Mouse (Mus musculus) limb, embryonic 12.5 days (tissue): ENCODE results near the gene Pank2. TPM values are rescaled to one million over a fixed set of nuclear protein-coding genes. Genes with fewer than 3 reads are reported as not detected.

Source experiments
- ATAC-seq: fragments of 200-750 bp; cut with Nextera tagmentation; 2 replicates; pipeline ENCODE4 v1.8.0; 2017; ENCODE audit warnings: low read depth, moderate TSS enrichment; ENCODE audit not compliant: insufficient number of reproducible peaks, insufficient read depth, low FRiP score, low TSS enrichment
- H3K27ac ChIP-seq: fragments of 300-500 bp; sonication (generic); 2 replicates; pipeline ENCODE4 v1.5.1; 2016; ENCODE audit warnings: mild to moderate bottlenecking, moderate library complexity
- H3K27me3 ChIP-seq: fragments of 300-500 bp; sonication (generic); 2 replicates; pipeline ENCODE4 v1.6.1; 2016; ENCODE audit warnings: mild to moderate bottlenecking, moderate library complexity
- H3K36me3 ChIP-seq: fragments of 300-500 bp; sonication (generic); 2 replicates; pipeline ENCODE4 v1.6.1; 2016; ENCODE audit warnings: mild to moderate bottlenecking, moderate library complexity
- H3K4me1 ChIP-seq: fragments of 300-500 bp; sonication (generic); replicated peaks from 2 replicates; pipeline ENCODE4 v1.6.1; 2016
- H3K4me2 ChIP-seq: fragments of 300-500 bp; sonication (generic); 2 replicates; pipeline ENCODE4 v1.6.1; 2016; ENCODE audit warnings: mild to moderate bottlenecking, moderate library complexity
- H3K4me3 ChIP-seq: fragments of 300-500 bp; sonication (generic); replicated peaks from 2 replicates; pipeline ENCODE4 v1.5.1; 2016; ENCODE audit warnings: mild to moderate bottlenecking
- H3K9ac ChIP-seq: fragments of 300-500 bp; sonication (generic); replicated peaks from 2 replicates; pipeline ENCODE4 v1.6.1; 2016; ENCODE audit warnings: mild to moderate bottlenecking, moderate library complexity
- H3K9me3 ChIP-seq: fragments of 300-500 bp; sonication (generic); 2 replicates; pipeline ENCODE4 v1.6.1; 2016; ENCODE audit warnings: mild to moderate bottlenecking, moderate library complexity
- WGBS: fragments of 180-500 bp; shearing (Covaris S2); methylation state at CpG from one replicate; pipeline ENCODE4 v1.1.7; 2016; 5-methylcytosine and 5-hydroxymethylcytosine counted together
- microRNA-seq: library from miRNA; unstranded; fragments of <30 nt; microRNA quantifications from one replicate; pipeline ENCODE4, GENCODE M21; 2017
- polyA plus RNA-seq: library from polyadenylated mRNA; unstranded; fragments of >200 nt; fragmentation: Nextera tagmentation; extraction: Ambion mirVana; gene quantifications from 2 replicates; pipeline ENCODE4 v1.2.1, GENCODE M21; 2016

Gene Pank2
- polyA plus RNA-seq, 1 experiment from 2014 or later = 59.7 TPM

DNA sequence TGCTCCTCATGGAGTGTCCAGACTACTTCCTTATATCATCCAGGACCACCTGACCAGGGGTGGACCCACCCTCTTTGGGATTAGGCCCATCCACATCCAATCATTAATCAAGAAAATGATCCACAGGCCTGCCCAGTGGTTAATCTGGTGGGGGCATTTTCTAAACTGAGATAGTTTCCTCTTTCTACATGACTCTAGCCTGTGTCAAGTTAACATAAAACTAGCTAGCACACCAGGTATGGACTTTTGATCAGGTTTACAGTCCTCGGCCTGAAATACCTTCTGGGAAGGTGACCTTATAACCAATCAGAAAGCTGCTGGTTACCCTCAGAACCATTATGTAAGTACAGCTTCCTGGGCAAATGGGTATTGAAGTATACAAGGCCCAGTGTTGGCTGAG is 66.7 kb downstream of the Pank2 start:
- Histone ChIP-seq H3K4me2 (no peak overlapping the region), H3K36me3 (no peaks in the 10 kb centered on the region), H3K9me3 (no peaks in the 10 kb centered on the region), H3K4me1 (no peaks in the 10 kb centered on the region), H3K9ac (no peak overlapping the region), H3K27me3 (no peaks in the 10 kb centered on the region), H3K4me3 (no peak overlapping the region), H3K27ac (no peak overlapping the region)
- no peak for ATAC-seq
- 87% methylated on average over 1 of the region's 1 CpGs for WGBS

DNA sequence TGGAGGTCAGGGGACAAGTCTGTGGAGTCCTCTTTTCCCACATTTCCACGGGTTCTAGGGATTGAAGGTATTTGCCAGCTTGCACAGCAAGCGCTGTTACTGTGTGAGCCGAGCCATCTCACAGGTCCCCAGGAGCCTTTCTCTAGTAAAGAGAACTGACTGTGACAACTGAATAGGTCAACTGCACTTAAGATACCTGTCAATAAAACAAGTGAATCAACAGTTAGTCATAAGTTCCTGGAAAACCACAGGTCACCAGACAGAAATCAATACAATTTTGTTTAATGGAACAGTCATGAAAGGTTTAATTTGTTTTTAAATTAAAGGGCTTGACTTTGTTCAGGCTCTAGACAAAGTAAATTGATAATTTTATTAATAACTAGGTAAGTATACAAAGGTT is 68.3 kb downstream of the Pank2 start:
- H3K4me2 ChIP-seq = no peak overlapping the region
- H3K4me1 ChIP-seq = no peaks in the 10 kb centered on the region
- ATAC-seq = no peak
- H3K9me3 ChIP-seq = no peaks in the 10 kb centered on the region
- H3K27me3 ChIP-seq = no peaks in the 10 kb centered on the region
- H3K36me3 ChIP-seq = no peaks in the 10 kb centered on the region
- no peak overlapping the region for H3K4me3 ChIP-seq
- 90% methylated on average over 3 of the region's 3 CpGs for WGBS
- H3K27ac ChIP-seq = no peak overlapping the region
- H3K9ac ChIP-seq = no peak overlapping the region

DNA sequence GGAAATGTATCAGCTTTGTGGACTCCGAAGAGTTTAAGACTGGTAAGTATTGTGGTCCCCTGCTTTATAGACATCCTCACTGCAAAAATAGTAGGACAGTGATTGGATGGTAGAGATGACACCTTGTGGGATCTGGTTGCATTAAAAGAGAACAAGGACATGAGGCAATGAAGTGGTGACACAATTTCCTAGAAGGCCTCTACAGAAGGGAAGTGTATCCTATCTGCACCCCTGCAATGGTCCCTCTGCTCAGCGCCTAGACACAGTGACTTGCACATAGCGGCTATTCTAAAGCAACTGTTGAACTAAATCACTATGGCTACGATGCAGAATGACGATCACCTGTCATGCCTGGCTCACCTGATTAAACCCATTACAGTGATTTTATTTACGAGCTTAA is 75.3 kb downstream of the Pank2 start:
- Histone ChIP-seq H3K4me3 (no peak overlapping the region), H3K36me3 (no peaks in the 10 kb centered on the region), H3K27me3 (no peaks in the 10 kb centered on the region), H3K4me2 (no peak overlapping the region), H3K4me1 (no peaks in the 10 kb centered on the region; the same call in 1 of the 2 replicates), H3K9me3 (no peaks in the 10 kb centered on the region), H3K27ac (no peak overlapping the region), H3K9ac (no peak overlapping the region)
- 70% methylated on average over 6 of the region's 6 CpGs for WGBS
- ATAC-seq = no peak

DNA sequence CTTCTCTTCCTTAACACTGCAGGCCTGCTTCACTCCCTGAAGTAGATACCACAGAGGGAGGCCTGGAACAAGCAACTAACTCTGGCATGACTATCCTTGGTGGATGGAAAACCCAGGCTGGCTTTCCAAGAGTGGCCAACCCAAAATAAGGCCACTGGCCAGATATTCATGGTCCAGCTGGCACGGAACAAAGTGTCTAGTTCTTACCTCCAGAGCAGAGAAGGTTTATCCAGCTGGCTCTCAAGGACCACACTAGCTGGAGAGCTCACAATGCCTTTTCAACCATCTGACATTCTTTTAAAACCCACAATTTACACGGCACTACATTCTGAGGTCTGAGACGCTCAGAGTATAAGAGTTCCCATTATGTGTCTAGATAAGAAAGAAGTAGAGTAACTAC is 82.2 kb downstream of the Pank2 start:
- Histone ChIP-seq H3K4me1 (0 out of 2 replicates have a peak, but pooled peaks cover 6% of the 10 kb centered on the region), H3K36me3 (no peaks in the 10 kb centered on the region), H3K9ac (no peak overlapping the region), H3K27me3 (no peaks in the 10 kb centered on the region), H3K9me3 (no peaks in the 10 kb centered on the region), H3K27ac (no peak overlapping the region), H3K4me2 (no peak overlapping the region), H3K4me3 (no peak overlapping the region)
- no peak for ATAC-seq
- 88% methylated on average over 3 of the region's 3 CpGs for whole genome bisulfite sequencing

DNA sequence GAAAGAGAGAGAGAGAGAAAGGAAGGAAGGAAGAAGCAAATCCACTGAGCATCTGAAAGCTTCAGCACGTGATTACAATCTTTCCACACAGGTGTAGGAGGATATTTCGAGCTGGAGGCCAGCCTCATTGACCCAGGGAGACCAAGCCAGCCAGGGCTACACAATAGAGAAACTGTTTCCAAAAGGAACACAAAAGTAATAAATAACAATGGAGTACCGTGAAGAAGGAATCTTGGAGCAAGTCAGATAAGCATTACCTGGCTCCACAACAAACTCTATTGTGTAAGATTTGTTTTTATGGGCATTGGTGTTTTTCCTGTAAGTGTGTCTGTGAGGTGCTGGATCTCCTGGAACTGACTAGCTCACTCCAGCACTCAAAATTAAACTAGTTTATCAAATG is 83.3 kb downstream of the Pank2 start:
- 69% methylated on average over 3 of the region's 3 CpGs for WGBS
- H3K4me3 ChIP-seq = no peak overlapping the region
- no peak overlapping the region for H3K9ac ChIP-seq
- H3K36me3 ChIP-seq = no peaks in the 10 kb centered on the region
- no peak overlapping the region for H3K27ac ChIP-seq
- H3K9me3 ChIP-seq = no peaks in the 10 kb centered on the region
- H3K27me3 ChIP-seq = no peaks in the 10 kb centered on the region
- 0 out of 2 replicates have a peak, but pooled peaks cover 6% of the 10 kb centered on the region for H3K4me1 ChIP-seq
- ATAC-seq = no peak
- H3K4me2 ChIP-seq = no peak overlapping the region

Small RNA genes within 50 kb of the gene (microRNA-seq; reads per million reads assigned to microRNA genes)
- gene Mir103-2 = 107 reads per million, percentile 53 among the genes with 10 or more reads in this experiment

Other genes with a start within 250 kb of the Pank2 start
- 16.3 and 18.8 TPM in 2 replicates for gene Gfra4, start 219.4 kb upstream of the Pank2 start, polyA plus RNA-seq
- gene Adam33, start 198.7 kb upstream of the Pank2 start, polyA plus RNA-seq = 5.2 and 8.5 TPM in 2 replicates
- 0.13 and 0.14 TPM in 2 replicates for gene Siglec1, start 175.7 kb upstream of the Pank2 start, polyA plus RNA-seq
- gene Hspa12b, start 135.2 kb upstream of the Pank2 start, polyA plus RNA-seq = 20.7 and 21.2 TPM in 2 replicates
- not detected in 2 replicates for gene Gm11037, start 129.0 kb upstream of the Pank2 start, polyA plus RNA-seq
- gene 1700037H04Rik, start 102.4 kb upstream of the Pank2 start, polyA plus RNA-seq = 58.2 and 62.2 TPM in 2 replicates
- gene Cenpb, start 82.4 kb upstream of the Pank2 start, polyA plus RNA-seq = 11.8 and 14.9 TPM in 2 replicates
- gene Cdc25b, start 75.5 kb upstream of the Pank2 start, polyA plus RNA-seq = 55.4 and 55.5 TPM in 2 replicates
- gene Spef1, start 75.2 kb upstream of the Pank2 start, polyA plus RNA-seq = 4.5 and 5.5 TPM in 2 replicates
- 23.3 and 26.7 TPM in 2 replicates for gene Ap5s1, start 55.4 kb upstream of the Pank2 start, polyA plus RNA-seq
- 17.2 and 17.9 TPM in 2 replicates for gene Mavs, start 28.4 kb upstream of the Pank2 start, polyA plus RNA-seq
- 10.4 and 10.7 TPM in 2 replicates for gene Rnf24, start 90.4 kb downstream of the Pank2 start, polyA plus RNA-seq
- 85.5 and 96.5 TPM in 2 replicates for gene Smox, start 229.0 kb downstream of the Pank2 start, polyA plus RNA-seq